Mouse (Mus musculus): ENCODE results near the gene Tmtc2.
A peak's percentile ranks its signal among the peaks of the same experiment; 100 is the strongest.

Gene Tmtc2

DNA sequence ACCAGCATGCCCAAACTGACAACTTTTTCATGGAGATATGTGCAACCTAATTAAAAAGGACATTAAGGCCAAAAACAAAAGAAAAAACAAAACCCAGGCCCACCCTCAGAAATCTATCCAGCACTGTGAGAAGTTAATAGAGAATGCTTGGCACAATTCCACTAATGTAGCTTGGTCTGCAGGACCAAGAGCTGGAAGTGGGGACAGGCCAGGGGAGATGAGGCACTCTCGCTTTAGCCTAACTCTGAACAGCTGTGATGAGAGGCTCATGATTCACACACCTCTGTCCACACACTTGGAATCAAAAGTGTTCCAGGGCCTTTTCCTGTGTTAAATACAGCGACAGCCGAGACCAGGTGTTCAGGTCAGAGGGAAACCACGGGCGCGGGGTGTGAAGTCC lies 79.0 kb downstream of the Tmtc2 start:
- no peak for DNase-seq (ENCODE audit: low spot score)

- no peak for DNase-seq (ENCODE audit: low spot score)
Observed at GRCm38 (mm10) chr10:105492485-105492884, 81.8 kb downstream of the Tmtc2 start.

DNA sequence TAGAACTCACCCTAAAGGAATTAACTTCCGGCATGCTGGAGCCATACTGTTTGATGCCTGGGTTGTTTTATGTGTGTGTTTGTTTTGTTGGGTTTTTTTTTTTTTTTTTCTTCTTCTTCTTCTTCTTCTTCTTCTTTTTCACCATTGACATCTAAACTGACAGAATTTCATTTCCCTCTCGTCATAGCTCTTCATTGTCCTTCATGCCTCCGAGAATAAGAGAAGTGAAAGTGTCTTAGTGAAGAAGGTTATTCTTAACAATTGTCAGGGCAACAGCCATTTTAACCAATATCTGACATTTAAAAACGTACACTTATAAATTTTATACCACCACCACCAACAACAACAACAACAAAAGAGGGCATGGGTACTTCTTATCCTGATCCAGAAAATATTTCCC lies 83.5 kb downstream of the Tmtc2 start:
- no peak for DNase-seq (ENCODE audit: low spot score)

GRCm38 (mm10) chr10:105489970-105490735 lies 84.1 kb downstream of the Tmtc2 start:
- peak; percentile 12 for DNase-seq (ENCODE audit: low spot score)

DNA sequence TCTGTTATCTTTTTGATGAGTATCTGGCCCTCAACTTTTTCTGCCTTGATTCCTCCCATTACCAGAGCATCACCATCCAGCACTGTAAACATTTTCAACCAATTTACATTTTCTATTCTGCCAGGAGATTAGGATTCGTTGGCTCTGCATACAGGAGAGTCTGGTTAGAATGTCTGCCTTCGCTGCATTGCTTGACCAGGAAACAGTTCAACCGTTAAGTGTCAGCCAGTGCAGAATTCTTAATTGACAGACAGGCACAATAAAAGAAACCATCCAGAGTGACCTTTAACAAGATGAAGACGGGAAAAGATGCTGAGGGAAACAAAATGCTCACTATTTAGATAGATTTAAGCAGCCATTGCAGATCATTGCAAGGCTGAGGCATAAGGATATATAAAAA lies 87.3 kb downstream of the Tmtc2 start:
- DNase-seq (ENCODE audit: low spot score) = no peak

DNA sequence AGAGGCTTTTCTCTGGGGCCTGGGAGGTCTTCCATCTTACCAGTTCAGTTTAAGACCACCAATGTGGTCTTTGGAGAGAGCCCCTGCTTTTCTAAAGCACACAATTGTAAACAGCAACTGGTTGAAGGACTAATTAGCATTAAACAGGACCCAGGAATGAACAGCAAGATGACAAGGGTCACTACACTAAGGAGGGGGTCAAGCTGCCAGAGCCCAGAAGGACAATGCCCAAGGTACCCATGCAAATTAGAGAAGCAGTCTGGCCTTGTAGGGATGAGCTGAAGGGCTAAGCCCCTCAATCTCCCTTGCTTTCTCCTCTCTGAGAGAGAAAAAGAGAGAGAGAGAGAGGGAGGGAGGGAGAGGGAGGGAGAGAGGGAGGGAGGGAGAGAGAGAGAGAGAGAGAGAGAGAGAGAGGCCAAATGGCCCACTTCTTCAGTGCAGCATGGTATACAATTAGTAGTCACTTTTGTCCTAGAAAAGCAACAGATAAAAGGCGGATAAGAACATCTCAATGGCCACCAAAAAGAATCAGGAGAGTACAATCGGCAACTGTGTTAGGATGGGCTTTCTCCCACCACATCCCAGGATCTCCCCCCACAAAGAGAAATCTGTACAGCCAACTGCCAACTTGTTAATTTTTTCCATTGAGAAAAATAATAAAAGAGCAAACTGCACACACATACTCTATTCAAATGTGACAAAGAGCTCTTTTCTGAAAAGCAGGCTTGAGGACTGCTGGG lies 89.7 kb downstream of the Tmtc2 start:
- DNase-seq (ENCODE audit: low spot score) = no peak

GRCm38 (mm10) chr10:105479771-105480170 lies 94.5 kb downstream of the Tmtc2 start:
- no peak for DNase-seq (ENCODE audit: low spot score)

DNA sequence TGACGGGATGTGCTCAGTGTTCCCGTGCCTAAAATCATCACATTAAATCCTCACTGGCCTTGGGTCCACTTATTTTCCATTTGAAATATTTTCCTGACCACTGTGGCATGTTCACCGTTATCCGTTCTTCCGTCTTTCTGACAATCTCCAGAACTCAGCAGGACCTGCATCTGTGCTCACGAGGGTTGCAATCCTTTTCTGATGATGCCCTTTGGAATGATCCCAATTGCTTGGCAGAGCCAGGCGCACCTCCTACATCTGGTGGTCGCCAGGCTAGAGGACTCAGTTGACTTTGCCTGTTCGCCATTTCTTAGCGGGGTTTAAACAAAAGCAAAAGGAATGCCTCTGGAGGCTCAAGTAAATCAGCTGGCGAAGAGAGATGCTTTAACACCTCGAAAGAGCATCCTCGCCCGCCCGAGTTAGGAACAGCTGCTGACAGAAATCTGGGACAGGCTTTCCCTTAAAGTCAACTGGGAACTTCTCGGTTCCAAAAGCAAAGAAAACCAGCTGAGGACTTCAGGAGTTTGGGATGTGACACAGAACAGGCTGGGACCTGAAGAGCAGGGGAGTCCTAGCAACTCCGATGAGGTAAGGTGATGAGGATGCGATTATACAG lies 96.5 kb downstream of the Tmtc2 start:
- no peak for DNase-seq (ENCODE audit: low spot score)

DNA sequence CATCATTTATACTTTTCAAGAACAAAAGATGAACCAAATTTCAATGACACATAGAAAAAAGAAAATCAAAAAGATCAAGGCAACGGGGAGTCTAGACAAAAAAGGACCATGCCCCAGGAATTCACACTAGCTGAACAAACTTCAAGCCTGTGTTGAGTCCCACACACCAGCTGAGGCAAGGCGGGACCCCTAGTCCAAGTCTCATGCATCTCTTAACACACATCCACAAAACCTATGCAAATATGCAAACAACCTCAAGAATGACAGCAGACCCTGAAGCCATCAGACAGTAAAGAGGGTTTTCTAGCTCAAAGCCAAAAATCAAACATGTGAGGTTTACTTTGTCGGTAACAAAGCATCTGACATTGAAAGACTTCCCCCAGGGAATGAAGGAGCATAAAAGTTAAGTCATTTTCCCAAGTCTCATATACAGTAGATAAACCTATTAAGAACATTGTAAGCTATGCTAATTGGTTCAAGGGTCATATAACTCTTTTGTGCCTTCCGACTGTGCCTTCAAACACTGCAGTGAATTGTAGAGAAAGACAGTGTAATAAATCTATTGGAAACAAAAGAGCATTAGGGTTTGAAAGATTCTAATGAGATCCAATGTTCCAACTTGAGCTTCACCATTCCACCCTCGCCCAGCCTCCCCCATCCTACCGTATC lies 100.0 kb downstream of the Tmtc2 start:
- DNase-seq (ENCODE audit: low spot score) = no peak

- DNase-seq (ENCODE audit: low spot score) = no peak
Observed at GRCm38 (mm10) chr10:105464378-105464777, 109.9 kb downstream of the Tmtc2 start.

- DNase-seq (ENCODE audit: low spot score) = no peak
Observed at GRCm38 (mm10) chr10:105453441-105453840, 120.8 kb downstream of the Tmtc2 start.

GRCm38 (mm10) chr10:105447191-105447590 lies 127.1 kb downstream of the Tmtc2 start:
- DNase-seq (ENCODE audit: low spot score) = no peak

DNA sequence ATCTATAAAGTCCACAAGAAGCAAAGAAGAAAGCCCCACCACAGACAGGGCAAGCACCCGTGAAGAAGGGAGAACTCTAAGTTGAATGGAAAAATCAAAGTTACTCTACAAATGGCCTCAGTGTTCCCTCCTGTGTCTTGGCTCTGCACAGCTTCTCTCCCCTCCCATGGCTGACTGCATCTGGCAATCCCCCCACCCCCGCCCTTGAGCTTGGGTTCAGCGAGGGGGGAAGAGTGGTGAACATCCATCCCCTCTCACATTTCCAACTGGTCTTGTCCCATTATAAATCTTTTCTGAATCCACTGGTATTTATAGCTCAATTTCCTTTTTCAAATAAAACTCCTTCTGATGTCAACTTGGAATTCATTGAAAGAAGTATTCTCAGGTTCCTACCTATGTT lies 129.9 kb downstream of the Tmtc2 start:
- DNase-seq (ENCODE audit: low spot score) = no peak

DNA sequence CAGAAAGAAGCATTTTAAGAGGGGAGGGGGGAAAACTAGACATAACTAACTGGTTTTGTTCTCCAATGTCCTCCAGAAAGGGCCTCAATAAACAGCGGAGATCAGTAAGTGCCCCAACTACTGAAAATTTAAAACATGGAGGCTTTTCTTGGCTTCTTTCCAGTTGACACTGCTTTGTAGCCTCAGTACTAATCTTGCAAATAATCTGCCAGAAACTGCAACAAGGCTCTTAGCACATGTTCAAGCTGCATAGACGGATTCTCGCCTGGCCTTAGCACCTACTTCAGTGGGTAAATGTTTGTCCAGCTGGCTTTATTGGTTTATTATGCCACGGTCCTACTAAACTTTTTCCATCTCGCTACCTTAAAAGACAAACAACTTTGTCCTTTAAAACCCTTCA lies 139.4 kb downstream of the Tmtc2 start:
- DNase-seq (ENCODE audit: low spot score) = no peak

DNA sequence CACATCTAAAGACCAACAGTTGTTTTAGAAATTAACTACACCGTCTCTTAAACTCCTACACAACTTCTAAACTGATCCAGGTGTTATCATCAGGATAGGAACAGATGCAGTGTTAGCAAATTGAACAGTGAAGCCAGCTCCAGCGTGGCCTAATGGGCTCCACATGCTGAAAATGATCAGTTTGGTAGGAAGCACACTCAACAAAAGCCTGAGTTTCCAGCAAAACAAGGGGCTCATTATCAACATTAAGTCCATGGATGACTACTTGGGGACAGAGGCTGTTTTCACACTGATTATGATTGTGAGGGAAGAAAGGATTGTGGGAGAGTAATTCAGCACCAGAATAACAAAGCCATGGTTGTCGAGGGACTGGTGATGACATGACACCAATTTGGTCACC lies 143.4 kb downstream of the Tmtc2 start:
- DNase-seq (ENCODE audit: low spot score) = no peak

GRCm38 (mm10) chr10:105430232-105430631 lies 144.0 kb downstream of the Tmtc2 start:
- no peak for DNase-seq (ENCODE audit: low spot score)

GRCm38 (mm10) chr10:105428080-105428479 lies 146.2 kb downstream of the Tmtc2 start:
- DNase-seq (ENCODE audit: low spot score) = no peak

DNA sequence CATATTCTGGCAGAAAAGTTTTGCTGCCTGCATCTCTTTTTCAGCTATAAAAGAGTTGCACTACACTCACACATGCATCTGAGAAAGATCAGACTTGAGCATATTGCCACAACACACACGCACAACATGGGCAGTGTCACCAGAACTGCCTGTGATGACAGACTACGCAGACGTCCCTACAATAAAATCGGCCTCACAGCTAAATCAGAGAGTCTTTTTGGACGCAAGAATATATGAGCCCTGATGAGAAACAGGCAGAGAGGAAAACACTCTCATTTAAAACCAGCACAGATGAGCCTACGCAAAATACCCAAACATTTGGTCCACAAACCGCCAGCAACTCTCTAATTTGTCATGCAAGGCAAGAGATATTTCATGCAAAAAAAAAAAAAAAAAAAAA lies 146.6 kb downstream of the Tmtc2 start:
- DNase-seq (ENCODE audit: low spot score) = no peak

- DNase-seq (ENCODE audit: low spot score) = no peak
Observed at GRCm38 (mm10) chr10:105425052-105425451, 149.2 kb downstream of the Tmtc2 start.

DNA sequence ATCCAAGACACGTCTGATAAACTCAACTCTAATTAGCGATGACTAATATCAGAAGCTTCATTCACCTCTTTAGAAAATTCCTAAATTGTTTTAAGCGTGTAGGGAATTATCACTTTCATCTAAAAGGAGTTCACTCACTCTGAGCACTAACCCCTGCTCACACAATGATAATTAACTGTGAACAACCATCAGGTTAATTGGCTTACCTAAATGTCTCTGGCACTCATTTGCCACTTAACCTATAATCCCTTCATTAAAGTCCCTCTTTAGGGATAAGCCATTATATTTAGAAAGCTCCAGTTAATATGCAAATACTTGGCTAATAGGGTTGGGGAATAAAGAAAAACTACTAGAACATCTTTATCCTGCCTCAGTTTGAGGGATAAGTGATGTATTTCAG lies 151.1 kb downstream of the Tmtc2 start:
- DNase-seq (ENCODE audit: low spot score) = no peak

DNA sequence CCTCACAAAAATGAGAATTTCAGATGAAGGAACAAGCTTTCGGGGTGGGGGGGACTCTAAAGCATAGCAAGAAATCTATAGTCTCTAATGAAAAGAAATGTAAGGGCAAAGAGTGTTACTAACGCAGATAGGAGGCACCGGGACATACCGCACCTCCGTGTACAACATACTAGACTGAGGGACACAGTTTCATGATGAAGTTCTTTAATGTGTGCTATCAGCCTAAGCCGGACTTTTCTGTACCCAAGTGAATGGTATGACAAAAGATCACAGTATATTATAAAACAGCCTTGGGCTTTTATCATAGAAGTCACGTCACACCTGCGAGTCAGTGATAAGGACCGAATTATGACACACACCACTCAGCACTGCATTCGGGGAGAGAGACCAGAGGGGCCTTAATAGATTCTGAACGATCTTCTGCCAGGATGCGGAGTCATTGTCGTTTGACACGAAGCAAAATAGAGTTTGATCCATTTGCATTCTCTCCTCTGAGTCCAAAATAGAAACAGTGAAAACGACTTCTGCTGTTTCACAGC lies 156.3 kb downstream of the Tmtc2 start:
- no peak for DNase-seq (ENCODE audit: low spot score)

DNA sequence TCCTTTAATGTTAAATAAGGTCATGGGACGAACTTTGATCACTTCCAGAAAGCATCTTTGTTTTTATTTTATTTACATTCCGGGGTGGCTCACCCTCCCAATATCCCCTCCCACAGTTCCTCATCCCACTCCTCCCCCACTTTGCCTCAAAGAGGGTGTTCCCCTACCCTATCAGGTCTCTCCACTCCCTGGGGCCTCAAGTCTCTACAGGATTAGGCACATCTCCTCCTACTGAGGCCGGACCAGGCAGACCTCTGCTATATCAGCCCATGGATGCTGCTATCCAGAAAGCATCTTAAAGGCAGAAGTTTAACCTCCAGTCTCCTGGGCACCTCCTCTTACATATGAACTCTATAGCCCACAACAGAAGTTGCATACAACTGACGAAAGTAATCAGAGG lies 157.7 kb downstream of the Tmtc2 start:
- DNase-seq (ENCODE audit: low spot score) = no peak
